Mouse (Mus musculus): ENCODE data around the gene S100a16. TPM values are rescaled to one million over a fixed set of nuclear protein-coding genes. Genes with fewer than 3 reads are reported as not detected.

S100a16 gene
- polyA plus RNA-seq, 1 experiment from 2014 or later, result 41.8 TPM

DNA sequence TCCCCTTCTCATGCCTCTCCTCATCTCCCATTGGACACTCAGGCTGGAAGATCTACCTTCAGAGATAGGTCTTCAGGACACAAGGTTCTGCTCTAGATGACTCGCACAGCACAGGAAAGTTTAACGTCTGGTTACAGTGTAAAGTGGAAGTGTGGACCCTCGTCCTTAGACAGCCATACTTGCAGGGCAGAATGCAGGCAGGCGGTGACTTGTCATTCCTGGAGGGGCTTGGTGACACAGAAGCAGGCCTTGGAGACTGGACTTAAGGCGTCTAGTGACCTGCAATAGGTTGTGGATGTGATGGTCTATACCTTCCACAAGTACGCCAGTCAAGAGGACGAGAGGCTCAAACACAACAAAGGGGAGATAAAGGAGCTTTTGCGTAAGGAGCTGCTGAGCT lies 52.9 kb downstream of the S100a16 start, which contains the start of gene S100a2:
TSS of gene S100a2 (plus strand) at position 301 of the 400 bp plus-strand sequence.
- Histone ChIP-seq H3K9ac (no peak within 1 kb of the TSS), H3K36me3 (no peaks in the 10 kb centered on the region), H3K9me3 (no peaks in the 10 kb centered on the region), H3K4me2 (no peak within 1 kb of the TSS), H3K27me3 (no peaks in the 10 kb centered on the region), H3K4me3 (no peak within 1 kb of the TSS), H3K27ac (replicated peaks) (no peak within 1 kb of the TSS), H3K4me1 (replicated peaks) (no peaks in the 10 kb centered on the region)
- no peak for ATAC-seq (ENCODE audit: low FRiP score, low read depth)
- 88% methylated on average over 8 of the region's 8 CpGs for WGBS

Other genes starting within 250 kb of the S100a16 start
- 11.1 and 13.1 TPM in 2 replicates for gene Gatad2b, start 244.1 kb upstream of the S100a16 start, polyA plus RNA-seq (2015; fragmentation: Nextera tagmentation; extraction: Ambion mirVana)
- 31.4 and 34.1 TPM in 2 replicates for gene Slc27a3, start 147.3 kb upstream of the S100a16 start, polyA plus RNA-seq (2015; fragmentation: Nextera tagmentation; extraction: Ambion mirVana)
- gene Ints3, start 103.6 kb upstream of the S100a16 start, polyA plus RNA-seq (2015; fragmentation: Nextera tagmentation; extraction: Ambion mirVana), result 34.3 and 35.0 TPM in 2 replicates
- 2.4 and 2.8 TPM in 2 replicates for gene Npr1, start 71.4 kb upstream of the S100a16 start, polyA plus RNA-seq (2015; fragmentation: Nextera tagmentation; extraction: Ambion mirVana)
- 231 and 240 TPM in 2 replicates for gene Ilf2, start 61.1 kb upstream of the S100a16 start, polyA plus RNA-seq (2015; fragmentation: Nextera tagmentation; extraction: Ambion mirVana)
- gene Snapin, start 46.2 kb upstream of the S100a16 start, polyA plus RNA-seq (2015; fragmentation: Nextera tagmentation; extraction: Ambion mirVana), result 90.1 and 93.1 TPM in 2 replicates
- 173 and 176 TPM in 2 replicates for gene Chtop, start 27.8 kb upstream of the S100a16 start, polyA plus RNA-seq (2015; fragmentation: Nextera tagmentation; extraction: Ambion mirVana)
- 19.9 and 23.6 TPM in 2 replicates for gene S100a1, start 22.9 kb upstream of the S100a16 start, polyA plus RNA-seq (2015; fragmentation: Nextera tagmentation; extraction: Ambion mirVana)
- 11.8 and 13.9 TPM in 2 replicates for gene S100a13, start 22.8 kb upstream of the S100a16 start, polyA plus RNA-seq (2015; fragmentation: Nextera tagmentation; extraction: Ambion mirVana)
- gene S100a14, start 10.4 kb upstream of the S100a16 start, polyA plus RNA-seq (2015; fragmentation: Nextera tagmentation; extraction: Ambion mirVana), result 0.29 TPM in 1 of 2 replicates, not detected in the other
- 1.4 and 2.7 TPM in 2 replicates for gene S100a3, start 23.3 kb downstream of the S100a16 start, polyA plus RNA-seq (2015; fragmentation: Nextera tagmentation; extraction: Ambion mirVana)
- not detected in 2 replicates for gene S100a2, start 53.0 kb downstream of the S100a16 start, polyA plus RNA-seq (2015; fragmentation: Nextera tagmentation; extraction: Ambion mirVana)
- not detected in 2 replicates for gene Gm42674, start 64.7 kb downstream of the S100a16 start, polyA plus RNA-seq (2015; fragmentation: Nextera tagmentation; extraction: Ambion mirVana)
- gene S100a4, start 66.5 kb downstream of the S100a16 start, polyA plus RNA-seq (2015; fragmentation: Nextera tagmentation; extraction: Ambion mirVana), result 1.0 and 1.2 TPM in 2 replicates
- gene S100a5, start 71.3 kb downstream of the S100a16 start, polyA plus RNA-seq (2015; fragmentation: Nextera tagmentation; extraction: Ambion mirVana), result not detected in 2 replicates
- gene S100a6, start 75.6 kb downstream of the S100a16 start, polyA plus RNA-seq (2015; fragmentation: Nextera tagmentation; extraction: Ambion mirVana), result 24.1 and 33.1 TPM in 2 replicates
- gene S100a7a, start 116.8 kb downstream of the S100a16 start, polyA plus RNA-seq (2015; fragmentation: Nextera tagmentation; extraction: Ambion mirVana), result not detected in 2 replicates
- 7.4 and 7.5 TPM in 2 replicates for gene S100a8, start 131.7 kb downstream of the S100a16 start, polyA plus RNA-seq (2015; fragmentation: Nextera tagmentation; extraction: Ambion mirVana)
- 3.6 and 4.7 TPM in 2 replicates for gene S100a9, start 158.5 kb downstream of the S100a16 start, polyA plus RNA-seq (2015; fragmentation: Nextera tagmentation; extraction: Ambion mirVana)
- not detected in 2 replicates for gene Pglyrp4, start 189.7 kb downstream of the S100a16 start, polyA plus RNA-seq (2015; fragmentation: Nextera tagmentation; extraction: Ambion mirVana)
- not detected in 2 replicates for gene Gm5849, start 240.6 kb downstream of the S100a16 start, polyA plus RNA-seq (2015; fragmentation: Nextera tagmentation; extraction: Ambion mirVana)

Measured in hindbrain, embryonic 15.5 days (tissue).